Mouse (Mus musculus) spleen, postnatal 14 days (tissue): ENCODE measurements around the gene Cbx6.
A peak's percentile ranks its signal among the peaks of the same experiment; 100 is the strongest.
"Not testable (repeated sequence)": the region's sequence is repeated elsewhere in the genome, so short reads cannot be mapped to it uniquely, and the experiment has no call there.

Source experiments
- DNase-seq, 2 experiments: peaks; one replicate each; pipeline ENCODE4 v3.0.0; 2021 to 2022; ENCODE audit warnings: low spot score in 2 of 2

Gene Cbx6

DNA sequence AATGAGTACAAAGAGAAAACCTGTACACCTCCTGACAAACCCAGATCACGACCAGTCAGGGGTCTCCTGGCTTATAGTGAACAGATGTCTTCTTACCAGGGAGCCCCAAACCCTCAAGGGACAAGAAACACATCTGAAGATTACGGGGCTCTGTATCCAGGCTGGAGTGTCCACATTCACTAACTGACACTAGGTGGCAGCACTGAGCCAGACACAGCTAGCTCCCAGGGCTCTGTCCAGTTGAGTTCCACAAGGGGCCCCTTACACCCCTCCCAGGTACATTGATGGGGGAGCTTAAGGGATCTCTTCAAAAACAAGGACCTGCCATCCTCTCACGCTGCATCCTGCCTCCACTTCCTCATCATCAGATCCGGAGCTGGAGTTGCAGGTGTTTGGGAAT, 4.1 kb downstream of the Cbx6 start:
- peak; percentile 33 to 69 for DNase-seq

DNA sequence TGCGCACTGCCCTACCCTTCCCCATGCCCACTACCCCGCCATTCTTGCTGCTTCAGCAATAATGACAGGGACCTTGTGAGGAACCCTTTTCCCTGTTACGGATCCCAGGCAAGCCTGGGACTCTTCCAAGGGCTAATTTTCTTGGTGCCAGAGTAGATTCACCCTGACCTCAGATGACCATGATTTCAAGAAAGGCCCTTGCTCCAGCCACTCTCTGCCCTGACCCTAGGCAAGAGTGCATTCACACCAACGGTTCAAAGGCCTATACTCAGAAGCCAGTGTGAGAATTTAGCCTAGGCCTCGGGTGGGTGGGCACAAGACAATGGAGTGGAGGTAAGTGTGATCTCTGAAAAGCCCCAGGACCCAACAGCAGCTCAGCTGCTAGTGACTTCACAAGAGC, 5.1 kb downstream of the Cbx6 start:
- no peak for DNase-seq

DNA sequence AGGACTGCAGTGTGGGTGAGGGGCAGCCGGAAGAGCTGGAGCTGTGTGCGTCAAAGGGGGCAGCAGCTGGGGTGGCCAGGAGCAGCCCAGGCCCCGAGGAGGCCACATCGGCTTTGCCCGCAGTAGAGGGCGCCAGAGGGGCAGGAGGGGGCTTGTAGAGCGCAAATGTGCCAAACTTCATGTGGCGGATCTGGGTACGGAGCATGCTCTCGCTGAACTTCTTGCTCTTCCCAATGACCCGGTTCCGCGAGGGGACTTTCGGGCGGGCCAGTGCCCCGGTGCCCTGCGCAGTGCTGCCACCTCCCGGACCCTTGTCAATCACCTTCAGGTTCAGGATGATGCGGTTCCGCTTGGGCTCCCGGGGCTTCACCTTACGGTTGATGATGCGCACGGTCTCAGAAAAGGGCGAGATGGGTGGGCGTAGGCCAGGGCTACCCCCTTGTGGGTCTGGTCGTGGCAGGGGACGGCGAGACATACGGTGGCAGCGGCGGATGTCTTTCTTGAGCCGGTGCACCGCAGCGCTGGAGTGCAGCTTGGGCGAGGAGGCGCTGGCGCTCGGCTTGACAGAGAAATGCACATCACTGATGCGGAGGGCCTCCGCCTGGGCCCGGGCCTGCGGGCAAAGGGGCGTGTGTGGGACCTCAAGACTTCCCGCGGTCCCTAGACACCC, 6.0 kb downstream of the Cbx6 start:
- no peak for DNase-seq

DNA sequence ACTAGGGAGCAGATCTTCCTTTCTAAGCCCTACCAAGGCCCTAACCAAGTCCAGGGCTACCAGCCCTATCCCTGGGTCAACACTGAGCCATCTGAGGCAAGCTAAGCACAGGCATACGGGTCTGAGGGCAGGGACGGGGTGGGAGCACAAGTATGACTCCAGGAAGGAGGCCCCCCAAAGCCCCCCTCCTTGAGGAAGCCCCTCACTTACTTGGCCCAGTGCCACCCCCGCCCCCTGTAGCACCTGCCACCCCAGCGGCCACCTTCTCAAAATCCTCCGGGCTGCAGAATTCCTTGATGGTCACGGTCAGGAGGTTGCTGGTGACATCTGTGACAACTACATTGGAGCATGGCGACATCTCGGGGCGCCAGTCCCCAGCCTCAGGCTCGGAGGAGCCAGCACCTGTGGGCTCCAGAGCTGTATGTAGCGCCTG, 6.7 kb downstream of the Cbx6 start:
- no peak for DNase-seq

DNA sequence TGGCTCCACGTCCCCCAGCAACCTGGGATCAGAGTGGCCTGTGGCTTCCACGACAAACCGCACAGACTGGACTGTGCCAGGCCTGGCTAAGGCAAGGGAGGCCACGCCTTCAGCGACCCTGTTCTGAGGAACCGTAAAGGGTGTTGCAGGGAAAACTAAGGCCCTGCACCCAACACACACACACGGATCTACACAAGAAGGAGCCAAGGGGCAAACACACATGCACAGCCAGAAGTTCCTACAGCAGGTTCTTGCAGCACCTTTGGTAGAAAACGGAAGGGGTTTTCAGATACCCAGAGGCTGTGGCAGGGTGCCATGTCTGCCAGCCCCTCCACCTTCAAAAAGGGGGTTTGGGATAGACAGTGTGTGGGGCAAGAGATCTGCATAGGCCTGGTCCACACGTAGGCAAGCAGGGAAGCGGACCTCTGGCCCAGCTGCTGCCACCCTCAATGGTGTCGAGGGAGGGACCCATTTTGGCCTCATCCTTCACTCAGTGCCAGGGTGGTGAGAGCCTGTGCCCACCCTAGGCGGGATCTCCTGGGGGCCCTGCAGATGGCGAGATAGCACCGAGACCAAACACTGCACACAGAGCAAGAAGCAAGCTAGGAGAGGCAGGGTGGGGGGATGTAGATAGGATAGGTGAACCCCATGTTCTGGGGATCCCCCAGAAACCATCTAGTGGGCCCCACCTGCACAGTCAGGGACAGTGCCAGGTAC, 7.3 kb downstream of the Cbx6 start:
- no peak for DNase-seq

DNA sequence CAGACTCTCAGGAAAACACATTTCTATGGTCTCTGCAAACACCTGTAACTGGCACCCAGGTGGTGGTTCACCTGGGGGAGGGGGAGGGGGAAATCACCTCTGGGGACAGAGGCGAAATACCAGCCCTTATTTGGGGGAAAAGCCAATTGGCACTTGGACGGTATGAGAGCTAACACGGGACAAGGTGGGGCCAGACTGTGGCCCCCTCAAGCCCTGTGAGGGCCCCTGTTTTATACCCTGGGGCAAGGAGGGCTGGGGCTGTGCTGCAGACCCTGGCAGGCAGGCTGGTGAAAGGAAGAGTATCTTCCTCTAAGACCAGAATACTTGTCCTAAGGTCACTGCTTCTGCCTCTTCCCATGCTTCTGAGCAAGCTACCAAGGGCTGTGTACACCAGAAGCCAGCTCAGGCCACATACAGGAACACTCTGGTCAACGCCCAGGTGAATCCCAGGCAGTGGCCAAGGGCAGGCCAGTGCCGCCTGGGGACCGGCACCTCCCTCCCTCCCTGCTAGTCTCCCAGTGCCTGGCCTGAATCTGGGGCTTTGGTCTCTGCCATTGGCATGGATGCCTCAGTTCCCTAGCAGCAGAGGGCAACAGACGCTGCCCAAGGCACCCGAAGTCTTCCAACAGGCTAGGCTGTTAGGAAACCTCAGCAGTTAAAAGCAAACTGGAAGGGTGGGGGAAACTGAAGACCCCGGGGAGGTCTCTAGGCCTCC, 8.1 kb downstream of the Cbx6 start:
- no peak for DNase-seq

DNA sequence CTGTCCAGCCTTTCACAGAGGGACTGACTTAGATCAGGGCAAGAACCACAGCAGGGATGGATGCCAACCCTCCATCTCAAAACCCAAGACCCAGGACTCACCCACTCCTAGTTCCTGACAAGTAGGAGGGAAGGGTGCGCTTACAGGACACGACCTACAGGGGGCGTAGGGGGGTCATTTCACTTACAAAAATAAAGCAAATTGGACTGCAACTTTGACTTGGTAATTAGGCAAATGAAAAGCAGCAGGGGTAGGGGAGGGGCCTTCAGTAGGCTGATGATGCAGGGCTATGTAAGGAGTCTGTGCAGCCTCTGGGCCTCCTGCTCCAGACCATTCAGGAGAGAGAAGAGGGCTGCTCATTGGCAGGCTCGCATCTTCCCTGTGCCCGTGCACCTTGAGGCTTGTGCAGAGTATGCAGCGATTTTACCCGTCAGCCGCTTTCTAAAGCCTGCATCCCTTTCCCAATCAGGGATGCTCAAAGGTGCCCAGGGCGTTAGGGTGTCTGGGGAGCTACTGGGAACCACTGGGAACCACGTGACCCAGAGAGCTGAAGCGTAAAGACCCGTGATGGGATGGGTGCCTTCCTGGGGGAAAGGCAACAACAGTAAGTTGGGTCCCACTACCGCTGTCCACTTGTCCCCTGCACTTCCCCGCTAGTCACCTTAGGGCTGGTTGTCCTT, 9.2 kb downstream of the Cbx6 start:
- DNase-seq = no peak

DNA sequence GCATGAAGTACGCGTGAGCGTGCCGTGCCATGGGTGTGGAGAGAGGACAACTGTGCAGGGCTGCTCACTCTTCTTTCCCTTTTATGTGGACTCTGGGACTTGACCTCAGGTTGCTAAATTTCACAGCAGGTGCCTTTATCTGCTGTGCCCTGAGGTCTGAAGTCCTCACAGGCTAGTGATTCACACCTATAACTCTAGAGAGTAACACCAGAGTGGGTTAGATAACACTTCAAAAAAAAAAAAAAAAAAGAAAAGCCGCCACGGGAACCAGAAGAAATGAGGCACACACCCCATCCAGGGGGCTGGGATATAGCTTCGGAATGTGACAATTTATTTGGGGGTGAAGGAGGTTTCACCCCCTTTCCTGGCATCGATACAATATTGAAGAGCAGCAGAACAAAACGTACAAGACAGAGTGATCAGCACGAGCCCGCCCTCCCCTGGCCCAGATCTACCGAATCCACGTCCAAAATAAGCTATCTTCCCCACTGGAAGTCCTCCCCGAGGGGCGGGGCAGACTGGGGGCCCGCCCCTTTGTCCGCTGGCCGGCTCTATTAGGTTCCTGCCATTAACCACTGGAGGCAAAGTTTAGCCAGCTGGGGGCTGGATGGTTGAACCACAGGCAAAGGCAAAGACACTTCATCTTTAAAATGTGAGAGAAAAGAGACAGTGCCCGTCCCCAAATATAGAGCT, 10.8 kb downstream of the Cbx6 start:
- peak in 1 of 2 experiments; percentile 28 for DNase-seq

DNA sequence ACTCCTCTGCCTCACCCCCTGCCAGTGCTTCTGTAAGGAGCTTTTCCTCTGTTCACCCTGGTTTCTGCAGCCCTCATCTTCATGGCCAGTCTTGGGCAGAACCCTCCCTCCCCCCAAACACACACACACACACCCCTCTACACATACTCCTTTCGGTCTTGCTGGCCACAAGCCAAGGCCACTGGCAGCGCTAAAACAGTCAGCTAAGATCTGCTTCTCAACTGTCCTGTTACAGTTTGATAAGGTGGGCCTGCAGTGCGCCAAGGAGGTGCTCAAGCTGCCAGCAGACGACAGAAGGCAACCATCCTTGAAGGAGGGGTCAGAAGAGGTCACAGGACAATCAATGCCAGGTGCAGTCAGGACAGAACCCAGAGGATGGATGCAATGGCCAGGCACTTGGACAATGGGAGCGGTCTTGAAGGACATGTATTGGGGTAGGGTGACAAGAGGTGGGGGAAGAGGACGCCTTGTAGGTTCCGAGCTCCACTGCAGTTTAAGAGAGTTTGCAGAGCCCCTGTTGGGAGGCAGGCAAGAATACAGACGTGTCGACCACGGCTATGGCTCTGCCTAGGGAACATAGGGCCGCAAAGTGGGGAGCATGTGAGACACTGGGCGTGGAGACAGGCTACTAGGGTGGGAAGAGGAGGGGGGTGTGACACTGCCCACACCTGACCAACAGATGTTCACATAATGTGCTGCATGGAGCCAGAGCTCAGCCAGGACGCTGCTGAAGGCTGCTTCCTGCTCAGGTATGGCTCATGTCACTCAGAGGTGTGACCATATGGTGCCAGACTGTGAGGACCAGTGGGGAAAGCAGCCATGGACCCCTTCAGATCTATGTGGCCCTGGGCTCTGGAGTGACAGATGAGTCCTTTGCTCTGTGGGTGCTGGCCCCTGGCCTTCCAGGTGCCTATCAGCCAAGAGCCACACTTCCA, 12.0 kb downstream of the Cbx6 start:
- peak in 1 of 2 experiments; percentile 40 for DNase-seq

DNA sequence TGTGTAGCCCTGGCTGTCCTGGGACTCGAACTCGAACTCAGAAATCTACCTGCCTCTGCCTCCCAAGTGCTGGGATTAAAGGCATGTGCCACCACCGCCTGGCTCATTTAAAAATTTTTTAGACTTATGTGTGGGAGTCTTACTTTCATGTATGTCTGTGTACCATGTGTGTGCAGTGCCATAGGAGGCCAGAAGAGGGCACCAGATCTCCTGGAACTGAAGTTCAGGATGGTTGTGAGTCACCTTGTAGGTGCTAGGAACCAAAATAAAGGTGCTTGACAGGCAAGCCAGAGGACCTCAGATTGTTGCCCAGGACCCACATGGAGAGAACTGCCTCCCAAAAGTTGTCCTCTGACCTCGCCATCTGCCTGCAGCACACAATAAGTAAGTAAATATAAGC, 16.2 kb downstream of the Cbx6 start:
- no peak for DNase-seq

DNA sequence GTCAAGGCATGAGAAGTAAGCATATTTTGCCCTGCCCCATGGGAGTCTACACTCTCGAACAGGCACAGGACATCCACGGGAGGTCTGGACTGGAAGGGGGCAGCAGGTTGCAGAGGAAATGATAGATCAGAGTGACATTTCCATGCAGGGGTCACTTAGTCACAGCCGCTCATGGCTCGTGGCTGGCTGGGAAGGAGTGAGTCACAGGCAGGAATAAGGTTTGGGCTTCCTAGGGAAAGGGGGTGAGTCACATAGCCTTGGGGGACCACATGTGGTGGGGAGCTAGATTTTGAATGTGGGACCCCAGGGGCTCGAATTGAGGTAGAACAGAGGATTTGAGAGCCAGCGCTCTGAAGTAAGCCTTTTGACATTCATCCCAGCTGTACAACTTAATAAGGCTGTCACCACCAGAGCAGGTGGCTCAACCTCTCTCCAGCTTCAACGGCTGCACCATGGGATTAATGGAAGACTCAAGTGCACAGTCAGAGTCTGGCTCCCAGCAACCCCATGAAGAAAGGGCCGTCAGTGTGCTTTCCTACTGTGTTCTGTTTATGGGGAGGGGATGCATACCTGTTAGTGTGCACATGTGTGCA, 20.7 kb downstream of the Cbx6 start:
- no peak for DNase-seq

DNA sequence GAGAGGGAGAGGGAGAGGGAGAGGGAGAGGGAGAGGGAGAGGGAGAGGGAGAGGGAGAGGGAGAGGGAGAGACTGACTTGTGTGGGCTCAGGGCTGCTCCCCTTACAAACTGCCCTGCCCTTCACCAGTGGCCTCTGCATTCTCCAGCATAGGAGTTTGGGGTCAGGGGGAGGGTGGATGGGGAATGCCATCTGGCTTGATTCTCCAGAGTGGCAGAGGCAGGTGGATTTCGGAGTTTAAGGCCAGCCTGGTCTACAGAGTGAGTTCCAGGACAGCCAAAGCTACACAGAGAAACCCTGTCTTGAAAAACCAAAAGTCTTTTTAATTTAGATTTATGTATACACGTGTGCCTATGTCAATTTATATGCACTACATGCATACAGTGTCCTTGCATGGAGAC, 21.6 kb downstream of the Cbx6 start:
- DNase-seq = not testable (repeated sequence)

DNA sequence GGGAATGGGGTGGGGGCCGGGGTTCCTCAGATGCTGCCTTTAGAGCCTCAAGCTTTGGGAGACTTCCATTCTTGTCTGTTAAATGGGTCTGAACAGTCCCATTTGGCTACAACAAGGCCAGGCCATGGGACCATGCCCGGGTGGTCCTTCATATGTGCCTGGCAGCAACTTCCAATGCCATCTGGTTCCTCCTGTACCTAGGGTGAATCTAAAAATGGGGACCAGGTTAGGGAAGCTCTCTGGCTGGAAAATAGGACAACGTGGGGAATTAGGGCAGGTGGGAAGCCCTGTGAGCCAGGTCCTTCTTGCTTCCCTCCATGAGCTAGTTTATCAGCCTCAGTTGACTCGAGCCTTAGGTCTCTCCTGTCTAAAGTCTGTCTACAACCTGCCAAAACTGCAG, 23.5 kb downstream of the Cbx6 start:
- no peak for DNase-seq

DNA sequence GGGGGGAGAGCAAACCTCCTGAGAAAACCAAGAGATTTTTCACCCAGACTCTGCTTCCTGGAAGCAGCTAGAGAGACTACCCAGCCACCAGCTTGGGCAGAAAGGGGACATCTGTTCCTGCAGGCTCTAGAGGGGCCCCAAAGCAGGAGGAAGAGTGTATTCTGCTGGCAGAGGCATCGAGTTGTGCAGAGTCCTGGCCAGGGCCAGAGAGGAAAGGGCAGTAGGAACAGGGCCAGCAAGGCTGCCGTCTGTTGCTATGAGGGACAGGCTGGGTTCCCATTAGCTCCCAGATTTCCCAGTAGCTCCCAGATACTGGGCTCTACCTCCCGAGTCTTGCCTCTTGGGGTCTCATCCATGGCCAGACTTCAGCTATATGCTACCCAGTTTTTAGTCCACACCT, 24.4 kb downstream of the Cbx6 start:
- no peak for DNase-seq

DNA sequence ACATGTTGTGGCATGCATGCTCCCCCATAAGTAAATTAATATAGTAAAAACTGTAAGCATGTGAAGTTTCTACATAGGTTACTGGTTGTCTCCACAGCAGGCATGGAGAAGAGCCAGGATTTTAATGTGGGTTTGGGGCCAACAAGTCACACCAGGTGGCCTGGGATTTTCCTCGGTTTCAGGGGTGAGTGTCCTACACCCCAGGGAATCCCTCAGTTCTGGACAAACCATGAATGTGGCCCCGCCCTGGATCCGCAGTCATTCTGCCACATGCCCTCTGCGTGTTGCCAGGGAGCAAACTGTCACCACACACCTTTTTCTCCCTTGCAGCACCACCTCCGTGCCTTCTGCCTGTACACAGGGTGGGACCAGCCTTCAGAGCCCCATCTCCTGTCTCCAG, 25.8 kb downstream of the Cbx6 start:
- DNase-seq = no peak

DNA sequence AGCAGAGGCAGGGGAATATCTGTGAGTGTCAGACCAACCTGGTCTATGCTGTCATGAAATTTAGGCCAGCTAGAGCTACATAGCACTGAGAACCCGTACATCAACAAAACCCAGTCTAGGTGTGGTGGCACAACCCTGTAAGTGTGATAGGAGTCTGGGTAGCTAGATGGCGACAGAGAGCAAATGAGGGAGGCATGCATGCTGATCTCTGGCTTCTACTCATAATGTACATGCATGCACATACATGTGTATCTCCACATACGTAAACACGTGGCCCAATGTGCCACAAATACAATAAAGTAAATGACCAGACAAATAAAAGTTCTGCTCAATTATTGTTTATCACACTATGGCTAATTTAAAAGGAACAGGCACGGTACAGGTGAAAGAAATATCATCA, 26.4 kb downstream of the Cbx6 start:
- DNase-seq = peak in 1 of 2 experiments; percentile 31

DNA sequence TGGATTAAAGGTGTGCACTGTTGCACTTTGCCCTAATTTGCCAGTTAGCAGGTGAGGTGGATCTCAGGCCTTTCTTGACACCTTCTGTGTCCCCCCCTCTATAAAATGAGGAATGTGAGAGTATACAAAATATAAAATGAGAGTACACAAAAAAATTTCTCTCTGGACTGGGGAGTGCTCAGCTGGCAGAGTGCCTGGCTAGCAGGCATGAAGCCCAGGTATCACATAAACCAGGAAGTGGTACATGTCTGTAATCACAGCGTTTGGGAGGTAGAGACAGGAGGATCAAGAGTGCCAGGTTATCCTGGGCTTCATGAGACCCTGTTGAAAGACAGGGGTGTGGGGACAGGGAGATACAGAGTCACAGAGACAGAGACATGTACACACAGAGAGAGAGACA, 27.4 kb downstream of the Cbx6 start:
- DNase-seq = no peak

DNA sequence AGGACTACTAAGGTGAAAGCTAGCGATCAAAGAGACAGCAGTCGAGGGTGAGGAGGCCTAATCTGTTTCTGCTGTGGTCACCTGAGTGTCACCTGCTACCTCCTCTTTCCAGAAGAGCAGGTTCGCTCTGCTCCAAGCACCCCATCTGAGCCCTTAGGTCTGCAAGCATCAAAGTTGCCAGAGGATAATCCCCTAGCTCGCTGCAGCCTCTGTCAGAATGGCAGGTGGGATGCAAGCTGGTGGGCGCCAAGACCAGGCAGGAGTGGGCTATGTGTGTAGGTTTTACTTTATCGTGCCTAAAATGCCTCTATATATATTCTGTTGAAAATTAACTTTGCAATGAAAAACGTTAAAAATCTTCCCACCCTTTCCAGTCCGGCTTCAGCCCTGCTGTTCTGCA, 29.2 kb downstream of the Cbx6 start:
- no peak for DNase-seq

DNA sequence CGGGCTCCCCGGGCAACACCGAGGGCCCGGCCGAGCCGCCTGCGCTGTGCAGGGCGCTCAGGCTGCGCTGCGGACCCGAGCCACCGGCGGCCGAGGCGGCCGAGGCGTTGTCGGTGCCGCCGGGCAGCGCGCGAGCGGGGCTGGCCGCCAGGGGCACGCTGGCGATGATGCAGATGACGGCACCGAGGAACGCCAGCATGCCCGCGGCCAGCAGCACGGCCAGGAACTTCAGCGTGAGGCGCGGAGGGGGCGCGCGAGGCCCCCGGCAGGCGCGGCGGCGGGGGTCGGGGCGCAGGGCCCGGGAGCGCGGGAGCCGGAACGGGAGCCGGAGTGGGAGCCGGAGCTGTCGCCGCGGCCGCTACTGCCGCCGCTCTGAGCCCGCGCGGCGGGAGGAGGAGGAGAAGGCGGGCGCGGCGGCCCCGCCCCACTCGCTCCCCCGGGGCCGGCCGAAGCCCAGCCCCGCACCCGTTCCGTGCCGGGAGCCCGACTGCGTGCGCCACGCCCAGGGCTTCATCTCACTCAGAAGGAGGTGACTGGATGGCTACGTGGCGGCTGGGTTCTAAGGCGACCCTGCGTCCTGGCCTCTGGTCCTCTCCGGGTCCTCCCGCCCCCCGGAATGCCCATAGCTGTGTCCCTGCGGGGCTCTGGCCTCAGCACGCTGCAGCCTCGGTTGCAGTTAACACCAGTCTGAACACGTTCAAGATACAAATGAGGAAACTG, 30.0 kb downstream of the Cbx6 start, which contains the start of gene Nptxr:
Gene Nptxr, minus strand, starts transcription at position 415 of the 720 bp plus-strand sequence.
- no peak for DNase-seq
